Mouse (Mus musculus) urinary bladder, adult 2 months (tissue): ENCODE data around the gene Zfyve9. TPM values are rescaled to one million over a fixed set of nuclear protein-coding genes. Genes with fewer than 3 reads are reported as not detected.

Experiments used
- DNase-seq: peaks from one replicate; pipeline ENCODE4 v3.0.0; 2022; ENCODE audit warnings: low spot score
- polyA plus RNA-seq: library from polyadenylated mRNA; depleted of rRNA; stranded (reverse); fragments of >200 nt; gene quantifications from 2 replicates; pipeline ENCODE4 v1.2.3, GENCODE M21; 2012; rRNA removed

Gene Zfyve9
- polyA plus RNA-seq = 5.0 and 7.6 TPM in 2 replicates

DNA sequence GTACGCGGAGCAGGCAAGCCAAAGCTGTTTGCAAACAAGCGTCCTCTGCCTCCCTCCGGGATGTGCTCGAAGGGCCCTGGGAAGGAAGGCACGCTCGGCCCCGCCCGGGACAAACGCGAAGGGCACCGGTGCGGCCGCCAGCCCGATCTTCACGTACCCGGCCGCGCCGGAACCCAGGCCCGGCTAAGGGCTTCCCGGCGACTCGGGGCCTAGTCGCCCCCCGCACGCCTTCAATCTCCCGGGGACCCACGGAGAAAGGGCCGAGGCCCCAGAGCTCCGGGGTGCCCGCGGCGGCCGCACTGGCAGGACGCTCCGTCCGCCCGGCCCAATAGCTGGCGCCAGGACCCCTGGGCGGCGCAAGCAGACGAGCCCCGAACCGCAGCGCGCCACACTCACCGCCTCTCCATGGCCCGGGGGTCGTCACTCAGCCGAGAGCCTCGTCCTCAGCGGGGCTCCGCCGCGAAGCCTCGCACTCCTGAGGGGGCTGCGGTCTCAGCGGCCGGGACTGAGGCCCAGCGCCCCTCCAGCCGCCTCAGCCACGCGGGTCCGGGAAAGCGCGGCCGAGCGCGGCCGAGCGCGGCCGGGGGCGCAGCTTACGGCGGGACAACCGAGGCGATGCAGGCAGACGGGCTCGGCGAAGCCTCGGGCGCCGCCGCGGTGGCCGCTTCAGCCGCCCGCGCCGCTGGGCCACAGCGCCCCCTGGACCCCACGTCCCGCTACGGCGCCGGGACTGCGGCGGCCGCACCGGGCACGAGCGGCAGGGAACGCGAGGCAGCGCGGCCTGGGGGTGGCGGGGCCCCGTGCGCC, at the start of gene Zfyve9:
Zfyve9 (minus strand) TSS at position 742 of the 807 bp plus-strand sequence.
- peak; percentile 80 for DNase-seq

DNA sequence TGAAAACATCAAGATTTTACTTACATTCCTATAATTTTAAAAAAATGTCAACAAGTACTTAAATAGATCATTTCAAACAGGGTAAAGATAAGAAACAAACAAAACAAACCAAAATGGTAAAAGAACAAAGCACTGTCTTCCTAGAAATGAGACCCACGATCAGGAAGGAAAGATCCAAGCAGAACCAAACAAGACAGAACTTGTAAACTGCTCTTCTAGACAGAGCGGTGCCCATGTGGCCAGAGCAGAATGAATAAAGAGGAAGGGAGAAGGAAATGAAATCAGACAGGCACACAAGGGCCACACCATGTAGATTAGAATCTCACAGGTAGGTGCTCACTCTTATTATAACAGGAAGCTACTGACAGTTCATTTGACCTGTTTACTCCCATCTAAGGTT, 46.0 kb upstream of the Zfyve9 start:
- no peak for DNase-seq

DNA sequence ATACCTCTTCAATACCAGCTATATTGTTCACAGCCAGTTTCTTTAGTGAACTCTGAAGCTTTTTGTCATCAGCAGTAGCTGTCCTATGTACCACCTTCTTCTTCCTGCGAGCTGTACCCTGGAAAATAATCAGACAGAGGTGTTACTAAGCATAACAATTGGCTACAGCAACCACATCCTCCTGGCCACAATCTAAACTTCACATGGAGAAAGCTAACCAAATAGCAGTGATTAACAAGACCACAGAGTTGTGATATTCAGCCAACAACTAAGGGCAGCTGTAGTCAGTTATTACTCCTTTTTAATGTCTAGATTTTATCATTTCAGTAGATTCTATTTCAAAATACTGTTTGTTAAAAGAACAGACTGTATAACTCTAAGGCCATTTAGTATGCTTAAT, 45.5 kb upstream of the Zfyve9 start:
- DNase-seq = no peak

DNA sequence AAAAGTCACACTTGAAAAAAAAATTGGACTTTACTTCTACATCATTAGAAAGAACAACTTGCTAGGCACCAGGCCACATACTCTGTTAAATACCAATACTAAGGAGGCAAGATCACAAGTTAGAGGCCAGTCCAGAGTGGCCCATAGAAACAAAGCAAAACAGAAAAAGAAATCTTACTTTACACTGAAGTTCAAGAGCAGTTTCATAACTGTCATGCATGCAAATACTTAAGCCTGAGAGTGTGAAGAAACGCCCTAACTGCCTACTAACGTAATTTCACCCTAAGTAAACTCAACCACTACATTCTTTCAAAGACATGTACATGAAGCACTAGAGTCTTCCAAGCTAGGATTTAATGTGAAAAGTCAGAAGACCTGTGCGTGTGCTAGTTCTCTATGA, 45.1 kb upstream of the Zfyve9 start:
- DNase-seq = no peak

DNA sequence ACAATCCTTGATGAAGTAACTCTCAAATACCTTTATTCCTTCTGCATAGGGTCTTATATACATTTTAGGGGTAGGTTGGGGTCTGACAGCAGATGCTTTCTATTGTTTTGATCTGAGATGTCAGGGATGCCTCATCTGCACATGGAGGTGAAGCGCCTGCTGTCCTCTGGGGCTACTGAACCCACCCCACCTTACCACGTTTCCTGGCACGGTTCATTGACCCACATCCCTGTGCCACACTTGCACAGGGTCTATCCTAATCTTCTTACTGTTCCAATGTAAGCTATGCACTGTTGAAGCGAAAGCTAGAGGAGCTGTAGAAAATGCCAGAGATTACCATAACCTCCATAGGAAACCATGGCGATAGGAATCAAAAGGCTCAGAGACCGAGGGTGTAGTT, 31.0 kb upstream of the Zfyve9 start:
- no peak for DNase-seq

DNA sequence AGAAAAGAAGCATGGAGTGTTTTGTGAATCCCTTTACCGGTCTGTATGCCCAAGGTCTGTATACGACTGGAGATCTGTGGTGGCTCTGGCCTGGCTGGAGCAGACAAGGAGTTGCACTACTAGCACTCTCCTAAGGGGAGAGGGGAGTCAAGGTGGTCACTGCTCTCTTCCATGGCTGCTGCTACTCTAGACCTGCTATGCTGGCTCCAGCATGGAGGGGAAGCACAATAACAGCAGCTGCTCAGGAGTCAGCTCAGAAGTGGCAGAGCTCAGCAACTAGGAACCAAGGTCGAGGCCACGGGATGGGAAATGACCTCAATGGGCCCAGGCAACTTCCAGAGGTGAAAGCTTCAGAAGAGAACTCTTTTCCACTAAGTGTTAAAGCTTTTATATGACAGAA, 30.5 kb upstream of the Zfyve9 start:
- DNase-seq = no peak

DNA sequence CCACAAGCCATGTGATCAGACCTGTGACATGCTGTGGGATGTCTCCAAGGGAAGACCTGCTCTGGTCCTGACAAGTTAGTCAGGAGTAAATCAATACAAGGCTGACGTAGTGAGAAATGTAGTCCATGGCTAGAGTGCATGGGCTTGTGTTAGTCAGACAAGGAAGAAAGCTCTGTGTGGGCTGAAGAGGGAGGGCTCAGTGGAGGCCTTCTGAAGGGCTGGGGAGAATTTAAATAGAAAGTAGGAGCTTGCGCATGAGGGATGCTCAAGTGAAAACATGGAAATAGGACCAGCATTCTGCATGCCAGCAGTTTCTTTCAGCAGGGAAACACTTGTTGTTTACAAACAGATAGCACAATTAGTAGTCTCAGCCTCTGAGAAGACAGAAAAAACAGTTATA, 22.9 kb upstream of the Zfyve9 start:
- DNase-seq = no peak

DNA sequence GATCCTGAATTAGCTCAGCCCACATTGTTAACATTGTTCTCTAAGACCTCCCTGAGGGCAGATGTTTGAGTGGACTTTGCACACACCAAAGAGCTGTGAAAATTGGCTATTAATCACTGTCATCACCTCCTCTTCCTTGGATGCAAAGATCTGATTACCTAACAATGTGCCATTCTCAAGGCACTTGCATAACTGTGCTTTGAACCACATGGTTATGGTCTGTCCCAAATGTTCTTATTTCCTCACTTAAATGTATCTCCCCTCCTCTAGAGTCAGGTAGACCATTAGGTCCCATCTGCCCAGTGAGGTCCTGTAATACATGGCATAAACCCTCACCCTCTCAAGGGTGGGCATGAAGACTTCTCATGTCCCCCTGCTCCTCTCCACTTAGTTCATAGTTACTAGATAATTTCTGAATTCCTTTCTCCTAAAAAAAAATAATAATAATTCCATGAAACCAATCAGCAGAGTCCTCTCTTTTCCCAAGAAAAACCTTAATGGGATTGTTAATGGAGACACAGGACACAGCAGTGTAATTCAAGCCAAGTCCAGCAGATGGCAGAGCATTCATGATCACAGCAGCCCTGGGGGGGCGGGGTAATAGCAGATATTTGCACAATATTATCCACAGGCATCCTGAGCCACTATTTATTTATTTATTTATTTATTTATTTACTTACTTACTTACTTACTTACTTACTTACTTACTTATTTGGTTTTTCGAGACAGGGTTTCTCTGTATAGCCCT, 17.7 kb upstream of the Zfyve9 start:
- DNase-seq = no peak

DNA sequence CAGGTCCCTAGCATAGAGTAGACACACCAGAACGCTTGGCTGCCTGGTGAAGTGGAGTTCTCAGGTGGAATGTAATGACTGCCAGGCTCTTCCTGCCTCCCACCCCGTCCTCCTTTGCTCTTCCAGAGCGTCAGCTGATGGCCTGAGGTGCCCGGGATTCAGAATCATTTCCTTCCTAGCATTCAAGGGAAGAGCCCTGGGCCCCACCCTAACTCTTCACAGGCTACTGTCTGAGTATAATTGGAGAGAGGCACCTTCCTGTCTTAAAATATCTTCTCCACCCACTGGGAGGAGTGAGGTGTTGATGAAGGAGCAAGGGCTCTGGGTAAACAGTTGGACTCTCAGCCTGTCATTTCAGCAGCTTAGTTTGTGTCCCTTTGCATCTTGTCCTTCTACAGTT, 16.1 kb upstream of the Zfyve9 start:
- no peak for DNase-seq

DNA sequence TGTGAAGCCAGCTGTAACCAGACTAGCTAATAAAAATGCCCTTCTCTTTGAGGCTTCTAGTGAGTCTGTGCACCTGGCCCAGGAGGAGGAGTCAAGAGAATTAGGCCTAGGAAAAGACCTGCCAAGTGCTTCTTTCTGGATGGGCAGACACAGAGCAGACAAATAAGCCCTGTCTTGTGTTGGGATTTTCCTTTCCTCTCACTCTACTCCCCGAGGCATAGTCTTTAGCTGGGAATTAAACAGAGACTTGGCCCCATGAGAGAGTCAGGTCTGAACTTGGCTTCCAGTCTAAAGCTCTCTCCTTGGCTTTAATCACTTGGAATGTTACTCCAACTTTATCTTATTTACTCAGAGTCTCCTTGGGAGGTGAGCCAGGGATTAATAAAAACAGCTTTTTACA, 13.3 kb upstream of the Zfyve9 start:
- DNase-seq = no peak

DNA sequence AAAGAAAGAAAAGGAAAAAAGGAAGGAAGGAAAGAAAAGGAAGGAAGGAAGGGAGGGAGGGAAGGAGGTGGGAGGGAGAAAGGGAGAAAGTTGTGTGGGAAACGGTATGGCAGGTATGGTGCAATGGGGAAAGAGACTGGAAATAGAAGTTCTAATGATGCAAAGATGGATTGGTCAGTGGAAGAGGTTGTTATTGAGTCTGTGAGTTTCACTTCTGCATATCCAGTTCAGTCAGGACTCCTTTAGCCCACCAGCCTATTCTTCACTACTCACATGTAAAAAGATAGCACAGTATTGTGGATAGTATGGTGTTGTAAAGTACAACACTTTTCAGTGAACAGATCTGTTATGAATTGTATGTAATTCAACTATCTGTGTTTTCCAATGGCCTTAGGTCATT, 9.9 kb upstream of the Zfyve9 start:
- DNase-seq = no peak

DNA sequence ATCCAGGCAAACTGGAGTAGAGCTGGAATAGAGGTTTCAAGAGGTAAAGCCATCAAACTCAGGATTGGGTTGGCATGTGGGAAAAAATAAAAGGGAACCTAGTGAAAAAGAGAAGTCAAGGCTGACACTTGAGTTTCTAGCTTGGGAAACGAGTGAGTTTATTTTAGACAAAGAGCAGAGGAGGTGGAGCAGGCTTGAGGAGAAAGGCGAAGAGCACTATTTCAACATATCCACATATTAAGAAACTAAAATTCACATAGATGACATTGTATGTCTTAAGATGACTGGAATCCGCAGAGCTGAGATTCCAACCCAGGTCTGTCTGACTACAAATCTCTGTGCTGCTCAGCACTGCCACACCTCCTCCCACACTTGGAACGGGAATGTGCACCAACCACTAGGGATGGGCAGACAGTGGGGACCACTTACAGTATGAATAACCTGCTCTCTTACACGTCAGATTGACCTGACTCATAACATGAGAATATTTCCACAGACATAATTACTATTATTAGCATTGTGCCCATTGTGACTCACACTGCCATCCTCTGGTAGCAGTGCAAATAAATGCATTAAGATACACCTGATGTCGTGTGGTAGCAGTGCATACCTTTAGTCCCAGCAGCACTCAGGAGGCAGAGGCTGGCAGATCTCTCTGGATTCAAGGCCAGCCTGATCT, 8.8 kb upstream of the Zfyve9 start:
- DNase-seq = no peak

DNA sequence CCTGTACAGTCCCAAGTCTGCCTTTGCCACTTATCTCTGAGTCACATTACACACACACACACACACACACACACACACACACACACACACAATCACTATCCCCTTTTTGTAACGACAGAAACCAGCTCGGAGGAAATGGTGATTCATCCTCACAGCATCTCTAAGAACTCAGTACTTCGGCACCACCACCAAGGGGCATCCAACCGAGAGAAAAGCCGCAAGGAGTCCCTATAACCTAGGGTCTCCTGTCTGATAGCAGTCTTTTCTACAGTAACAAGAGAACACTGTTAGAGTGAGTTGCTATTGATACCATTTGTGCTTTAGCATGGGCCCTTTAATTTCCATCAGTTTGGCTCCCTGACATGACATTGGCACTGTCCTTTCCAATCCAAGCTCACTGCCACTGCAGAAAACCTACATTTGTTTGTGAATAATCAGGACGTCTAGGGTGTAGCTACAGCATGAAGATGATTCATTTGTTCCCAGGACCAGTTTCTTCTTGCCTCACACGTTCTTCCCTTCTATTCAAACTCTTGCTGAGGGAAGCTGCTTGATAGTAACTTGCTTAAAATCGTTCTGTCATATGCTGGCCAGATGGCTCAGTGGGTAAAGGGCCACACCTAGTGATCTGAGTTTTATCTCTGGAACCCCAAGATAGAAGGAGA, 2.0 kb upstream of the Zfyve9 start:
- no peak for DNase-seq

DNA sequence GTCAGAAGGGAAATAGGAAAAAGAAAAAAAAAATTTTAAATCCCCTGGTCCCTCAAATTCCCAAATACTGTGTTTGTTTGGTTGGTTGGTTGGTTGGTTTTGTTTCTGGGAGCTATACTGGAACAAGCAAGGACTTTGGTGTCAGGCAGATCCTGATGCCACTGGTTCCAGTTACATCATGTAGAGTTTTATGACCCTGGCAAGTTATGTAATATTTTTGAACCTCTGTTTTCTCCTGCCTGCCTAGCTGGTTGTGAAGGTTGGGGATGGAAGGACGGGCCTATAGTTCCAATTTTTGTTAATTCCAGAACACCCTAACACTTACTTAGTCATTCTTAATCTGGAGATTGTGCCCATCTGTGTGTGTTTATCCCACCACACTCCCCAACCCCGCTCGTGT, 998 bp upstream of the Zfyve9 start:
- no peak for DNase-seq

DNA sequence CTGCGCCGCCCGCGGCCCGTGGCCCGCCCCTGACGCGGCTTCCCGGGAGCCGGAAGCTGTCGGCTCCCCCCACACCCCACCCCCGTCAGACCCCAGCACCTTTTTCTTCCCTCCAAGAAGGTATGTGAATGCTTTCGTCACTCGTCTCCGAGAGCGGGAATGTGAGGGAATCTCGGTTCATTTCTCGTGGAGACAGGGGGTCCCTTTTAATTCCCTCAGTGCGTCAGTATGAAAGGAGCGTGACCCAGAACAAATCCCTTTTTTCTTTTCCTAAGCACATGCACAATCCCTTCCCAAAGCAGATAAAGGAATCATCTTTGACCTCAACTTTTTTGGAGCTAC, 237 bp upstream of the Zfyve9 start:
- no peak for DNase-seq

DNA sequence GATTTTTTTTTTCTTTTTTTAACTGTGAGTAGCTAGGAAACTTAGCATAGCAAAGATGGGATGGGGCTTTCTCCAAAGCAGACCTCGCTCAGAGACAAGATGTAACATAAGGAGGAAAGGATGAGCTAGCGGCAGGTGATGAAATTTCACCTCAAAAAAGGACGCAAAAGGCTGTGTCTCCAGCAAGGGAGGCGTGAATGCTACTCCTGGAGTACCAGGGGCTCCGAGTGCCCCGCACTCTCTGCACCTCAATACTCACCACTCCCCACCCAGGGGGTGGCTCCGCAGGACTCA, 888 bp downstream of the Zfyve9 start:
- DNase-seq = no peak

DNA sequence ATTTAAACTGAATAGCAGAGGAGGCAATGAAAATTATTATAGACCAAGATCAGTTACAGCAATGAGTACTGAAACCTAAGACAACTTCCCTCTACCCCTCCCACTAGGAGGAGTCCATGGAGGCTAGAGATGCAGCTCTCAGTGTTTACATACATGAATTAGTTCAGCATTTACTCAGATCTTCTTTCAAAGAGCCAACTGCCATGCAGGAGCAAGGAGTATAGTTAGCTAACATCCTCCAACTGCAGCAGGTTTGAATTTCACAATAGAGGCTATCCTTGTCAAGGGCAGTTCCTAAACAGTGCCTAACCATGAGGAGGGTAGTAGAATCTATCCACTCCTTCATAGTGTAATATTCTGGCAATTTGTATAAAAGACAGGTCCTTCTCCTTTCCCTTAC, 12.1 kb downstream of the Zfyve9 start:
- no peak for DNase-seq

DNA sequence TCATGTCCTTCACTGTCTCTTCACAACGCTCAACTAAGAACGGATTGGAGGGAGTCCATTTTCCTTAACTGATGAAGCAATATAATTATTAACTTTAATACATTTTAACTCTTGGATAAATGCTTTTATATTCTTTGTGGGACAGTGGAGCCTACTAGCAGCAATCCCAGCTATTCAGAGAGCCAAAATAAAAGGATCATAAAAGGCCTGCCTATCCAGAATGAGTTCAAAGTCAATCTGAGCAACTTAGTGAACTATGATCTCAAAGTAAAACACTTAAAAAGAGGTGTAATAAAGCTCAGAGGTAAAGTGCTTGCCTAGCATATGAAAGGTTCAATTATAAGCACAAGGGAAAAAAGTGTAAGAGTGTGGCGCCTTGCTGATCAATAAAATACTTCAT, 21.0 kb downstream of the Zfyve9 start:
- DNase-seq = no peak

DNA sequence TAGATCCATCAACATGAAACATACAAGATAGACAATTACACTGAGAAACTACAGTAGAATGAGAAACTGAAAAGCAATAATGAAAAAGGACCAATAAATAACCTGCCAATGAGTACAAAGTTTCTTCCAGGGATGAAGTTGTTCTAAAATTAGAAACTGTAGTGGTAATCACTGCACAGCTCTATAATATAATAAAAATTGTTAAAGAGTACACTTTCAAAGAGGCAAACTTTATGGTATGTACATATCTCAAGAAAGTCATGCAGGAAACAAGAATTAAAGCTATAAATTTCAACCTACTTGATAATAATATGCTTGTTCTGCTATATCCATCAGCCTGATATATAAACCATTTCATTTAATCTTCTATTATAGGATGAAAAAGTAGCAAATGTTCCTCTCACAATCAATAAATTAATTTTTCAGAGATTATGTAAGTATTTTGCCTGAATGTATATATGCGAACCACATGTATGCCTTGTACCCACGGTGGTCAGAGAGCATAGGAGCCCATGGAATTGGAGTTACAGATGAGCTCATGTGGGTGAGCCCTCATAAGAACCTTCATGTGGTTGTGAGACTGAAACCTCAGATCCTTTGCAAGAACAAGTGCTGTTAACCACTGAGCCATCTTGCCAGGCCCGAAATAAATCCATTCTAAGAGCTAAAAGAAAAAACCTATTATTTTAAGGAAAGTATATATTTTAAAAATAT, 34.3 kb downstream of the Zfyve9 start:
- DNase-seq = no peak

DNA sequence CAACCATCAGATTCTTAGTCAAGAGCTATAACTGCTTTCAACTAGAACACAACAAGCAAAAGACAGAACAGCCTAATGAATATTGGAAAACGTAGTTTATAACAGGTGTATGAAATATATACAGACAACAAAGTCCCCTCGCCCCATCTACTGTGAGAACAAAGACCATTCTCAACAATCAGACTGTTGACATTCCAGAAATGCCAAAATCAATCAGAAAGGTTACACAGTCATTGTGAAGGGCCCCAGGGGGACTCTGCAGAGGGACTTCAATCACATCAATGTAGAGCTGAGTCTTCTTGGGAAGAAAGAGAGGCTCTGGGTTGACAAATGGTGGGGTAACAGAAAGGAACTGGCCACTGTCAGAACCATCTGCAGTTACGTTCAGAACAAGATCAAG, 49.0 kb downstream of the Zfyve9 start:
- DNase-seq = no peak

DNA sequence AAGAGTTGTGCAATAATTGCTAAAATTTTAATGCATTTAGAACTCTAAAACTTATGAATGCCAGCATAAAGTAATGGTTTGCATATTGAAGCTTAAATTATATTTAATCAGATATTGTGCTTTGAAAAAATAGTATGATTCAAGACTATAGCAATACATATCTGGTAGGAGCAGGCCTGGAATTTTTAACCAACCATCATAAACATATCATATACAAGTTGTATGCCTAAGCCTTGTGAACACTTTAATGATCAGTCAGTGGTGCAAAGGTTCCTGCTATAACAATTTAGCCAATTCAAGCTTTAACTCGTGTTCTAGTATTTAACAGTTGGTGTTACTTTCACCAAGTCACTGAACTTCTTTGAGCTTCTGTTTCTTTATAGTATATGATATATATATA, 50.1 kb downstream of the Zfyve9 start:
- DNase-seq = no peak

DNA sequence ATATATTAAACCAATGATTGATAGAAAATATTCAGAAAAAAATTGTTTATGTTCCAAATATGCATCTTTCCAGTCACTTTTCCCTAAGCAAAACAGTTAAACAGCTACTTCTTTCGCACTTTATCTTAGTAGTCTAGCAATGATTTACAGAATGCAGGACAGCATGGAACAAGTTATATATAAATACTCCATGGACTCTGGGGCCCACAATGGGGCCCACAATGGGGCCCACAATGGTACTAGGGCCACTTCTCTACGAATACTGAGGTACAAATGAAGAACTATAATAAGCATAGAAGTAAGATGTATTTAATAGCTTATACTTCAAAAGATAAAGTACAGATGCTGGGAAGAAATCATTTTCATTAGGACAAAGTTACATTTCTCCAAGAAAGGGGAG, 56.5 kb downstream of the Zfyve9 start:
- no peak for DNase-seq
